Comparison of ENCODE assay signal across 8 mouse cellular contexts in genomic region chr13:3636797-3637196, GRCm38 (mm10). TPM values are rescaled to one million over a fixed set of nuclear protein-coding genes. Genes with fewer than 3 reads are reported as not detected.
DNase-seq lines count a peak whose midpoint lies in the region; ATAC-seq and TF ChIP-seq lines count a peak whose summit lies in the region.

No protein-coding gene starts in this region.

- no peaks in the 10 kb centered on the region for H3K36me3 ChIP-seq in kidney, embryonic 14.5 days (ENCODE audit: control insufficient read depth, insufficient read depth, low read length)
- H3K36me3 ChIP-seq in liver, embryonic 15.5 days (replicated peaks) = no peaks in the 10 kb centered on the region
- no peaks in the 10 kb centered on the region for H3K36me3 ChIP-seq in splenic B cell, adult 2 months (ENCODE audit: control insufficient read depth, insufficient read depth, low read length, poor library complexity, severe bottlenecking)
- H3K36me3 ChIP-seq in neural tube, embryonic 15.5 days = no peaks in the 10 kb centered on the region

- H3K9me3 ChIP-seq in kidney, embryonic 14.5 days (ENCODE audit: control insufficient read depth, low read length) = no peaks in the 10 kb centered on the region
- no peaks in the 10 kb centered on the region for H3K9me3 ChIP-seq in liver, embryonic 15.5 days (replicated peaks)
- H3K9me3 ChIP-seq in neural tube, embryonic 15.5 days (replicated peaks) = no peaks in the 10 kb centered on the region

- no peak for TF ChIP-seq POLR2A in cortical plate, adult 2 months (IDR thresholded peaks at IDR 0.05; ENCODE audit: extremely low read depth, insufficient read depth, low read length)

- ATAC-seq in kidney, embryonic 14.5 days (ENCODE audit: low FRiP score, low TSS enrichment) = no peak
- ATAC-seq in liver, embryonic 15.5 days (ENCODE audit: insufficient read depth) = no peak
- ATAC-seq in neural tube, embryonic 15.5 days (ENCODE audit: low FRiP score) = no peak

- 64% methylated on average over 11 of the region's 11 CpGs for WGBS in kidney, embryonic 14.5 days
- 48% methylated on average over 11 of the region's 11 CpGs for WGBS in liver, embryonic 15.5 days (ENCODE audit: insufficient replicate concordance)
- WGBS in neural tube, embryonic 15.5 days = 76% methylated on average over 11 of the region's 11 CpGs

- no peak overlapping the region for H3K9ac ChIP-seq in kidney, embryonic 14.5 days (ENCODE audit: low read depth, low read length)
- H3K9ac ChIP-seq in liver, embryonic 15.5 days = no peak overlapping the region
- no peak overlapping the region for H3K9ac ChIP-seq in neural tube, embryonic 15.5 days (replicated peaks)

- no peak overlapping the region for H3K4me3 ChIP-seq in kidney, embryonic 14.5 days (ENCODE audit: low read length)
- peak overlapping the region; percentile 31; the same call in 1 of the 2 replicates for H3K4me3 ChIP-seq in cortical plate, adult 2 months (ENCODE audit: insufficient read depth, low read length)
- peak overlapping the region; percentile 21; the same call in 1 of the 2 replicates for H3K4me3 ChIP-seq in liver, embryonic 15.5 days (replicated peaks)
- no peak overlapping the region for H3K4me3 ChIP-seq in neural tube, embryonic 15.5 days (replicated peaks)

- H3K27me3 ChIP-seq in kidney, embryonic 14.5 days (ENCODE audit: control insufficient read depth, insufficient read depth, low read length) = no peaks in the 10 kb centered on the region
- H3K27me3 ChIP-seq in liver, embryonic 15.5 days = no peaks in the 10 kb centered on the region; the same call in 1 of the 2 replicates
- H3K27me3 ChIP-seq in splenic B cell, adult 2 months (ENCODE audit: control insufficient read depth, insufficient read depth, low read length, poor library complexity, severe bottlenecking) = no peaks in the 10 kb centered on the region
- peaks cover 4% of the 10 kb centered on the region; the same call in 1 of the 2 replicates for H3K27me3 ChIP-seq in neural tube, embryonic 15.5 days (replicated peaks)

- no peak overlapping the region for H3K27ac ChIP-seq in kidney, embryonic 14.5 days (ENCODE audit: low read depth, low read length)
- H3K27ac ChIP-seq in cortical plate, adult 2 months (ENCODE audit: insufficient read depth, low read length) = no peak overlapping the region
- H3K27ac ChIP-seq in liver, embryonic 15.5 days (replicated peaks) = no peak overlapping the region
- no peak overlapping the region for H3K27ac ChIP-seq in neural tube, embryonic 15.5 days (replicated peaks)

- TF ChIP-seq CTCF in cortical plate, adult 2 months (IDR thresholded peaks at IDR 0.05; ENCODE audit: extremely low read depth, insufficient read depth, low read length) = no peak

- no peak overlapping the region for H3K4me2 ChIP-seq in kidney, embryonic 14.5 days (replicated peaks; ENCODE audit: low read depth, low read length)
- H3K4me2 ChIP-seq in liver, embryonic 15.5 days = peak overlapping the region; percentile 41
- H3K4me2 ChIP-seq in neural tube, embryonic 15.5 days = no peak overlapping the region

- no peaks in the 10 kb centered on the region for H3K4me1 ChIP-seq in kidney, embryonic 14.5 days (ENCODE audit: control insufficient read depth, insufficient read depth, low read length)
- H3K4me1 ChIP-seq in cortical plate, adult 2 months (ENCODE audit: control insufficient read depth, insufficient read depth, low read length) = no peaks in the 10 kb centered on the region; the same call in 1 of the 2 replicates
- H3K4me1 ChIP-seq in liver, embryonic 15.5 days (replicated peaks) = peaks cover 6% of the 10 kb centered on the region
- H3K4me1 ChIP-seq in neural tube, embryonic 15.5 days = peaks cover 10% of the 10 kb centered on the region; the same call in 1 of the 2 replicates

- DNase-seq in kidney, adult 18-20 months = peak; percentile 39
- peak; percentile 72 for DNase-seq in splenic B cell, adult 2 months (ENCODE audit: low read depth, low spot score)
- no peak for DNase-seq in left cerebral cortex, adult 11 months (ENCODE audit: low spot score)
- DNase-seq in cerebellum, postnatal 4 days (ENCODE audit: low spot score in 2 of 2) = no peak

RNA-seq across cellular contexts. Expression of gene Asb13, which starts 3.0 kb away (rescaled TPM):
- 10.5 and 15.7 TPM in 2 replicates for polyA plus RNA-seq in kidney, embryonic 14.5 days (2014; fragmentation: Nextera tagmentation; extraction: Ambion mirVana)
- polyA plus RNA-seq in cortical plate, adult 2 months (2012; rRNA removed) = 39.4 and 41.2 TPM in 2 replicates
- 3.5 and 3.9 TPM in 2 replicates for polyA plus RNA-seq in liver, embryonic 15.5 days (2015; fragmentation: Nextera tagmentation; extraction: Ambion mirVana)
- 13.4 and 15.3 TPM in 2 replicates for polyA plus RNA-seq in neural tube, embryonic 15.5 days (2015; fragmentation: Nextera tagmentation; extraction: Ambion mirVana)

RNA-seq across cellular contexts. Expression of gene Fam208b, which starts 25.9 kb away (rescaled TPM):
- polyA plus RNA-seq in kidney, embryonic 14.5 days (2014; fragmentation: Nextera tagmentation; extraction: Ambion mirVana) = 24.7 and 25.8 TPM in 2 replicates
- 14.0 and 14.7 TPM in 2 replicates for polyA plus RNA-seq in cortical plate, adult 2 months (2012; rRNA removed)
- 3.1 and 4.0 TPM in 2 replicates for polyA plus RNA-seq in liver, embryonic 15.5 days (2015; fragmentation: Nextera tagmentation; extraction: Ambion mirVana)
- 13.5 and 14.7 TPM in 2 replicates for polyA plus RNA-seq in neural tube, embryonic 15.5 days (2015; fragmentation: Nextera tagmentation; extraction: Ambion mirVana)

Comparison
In these comparisons a context has a peak if more than half of its experiments do, and no peak if none do; other contexts are left out.
1. DNase-seq: peak in kidney, adult 18-20 months (single experiment) and splenic B cell, adult 2 months (single experiment); none in left cerebral cortex, adult 11 months (single experiment) and cerebellum, postnatal 4 days (0 of 2).
2. H3K4me3 ChIP-seq: peak in cortical plate, adult 2 months (single experiment) and liver, embryonic 15.5 days (single experiment); none in kidney, embryonic 14.5 days (single experiment) and neural tube, embryonic 15.5 days (single experiment).